Mouse (Mus musculus) cerebellum, adult 8-10 months (tissue): Measurements from ENCODE around the gene Snx9.

Experiments used
- DNase-seq: peaks from one replicate; pipeline ENCODE4 v3.0.0; 2022

The Snx9 gene

DNA sequence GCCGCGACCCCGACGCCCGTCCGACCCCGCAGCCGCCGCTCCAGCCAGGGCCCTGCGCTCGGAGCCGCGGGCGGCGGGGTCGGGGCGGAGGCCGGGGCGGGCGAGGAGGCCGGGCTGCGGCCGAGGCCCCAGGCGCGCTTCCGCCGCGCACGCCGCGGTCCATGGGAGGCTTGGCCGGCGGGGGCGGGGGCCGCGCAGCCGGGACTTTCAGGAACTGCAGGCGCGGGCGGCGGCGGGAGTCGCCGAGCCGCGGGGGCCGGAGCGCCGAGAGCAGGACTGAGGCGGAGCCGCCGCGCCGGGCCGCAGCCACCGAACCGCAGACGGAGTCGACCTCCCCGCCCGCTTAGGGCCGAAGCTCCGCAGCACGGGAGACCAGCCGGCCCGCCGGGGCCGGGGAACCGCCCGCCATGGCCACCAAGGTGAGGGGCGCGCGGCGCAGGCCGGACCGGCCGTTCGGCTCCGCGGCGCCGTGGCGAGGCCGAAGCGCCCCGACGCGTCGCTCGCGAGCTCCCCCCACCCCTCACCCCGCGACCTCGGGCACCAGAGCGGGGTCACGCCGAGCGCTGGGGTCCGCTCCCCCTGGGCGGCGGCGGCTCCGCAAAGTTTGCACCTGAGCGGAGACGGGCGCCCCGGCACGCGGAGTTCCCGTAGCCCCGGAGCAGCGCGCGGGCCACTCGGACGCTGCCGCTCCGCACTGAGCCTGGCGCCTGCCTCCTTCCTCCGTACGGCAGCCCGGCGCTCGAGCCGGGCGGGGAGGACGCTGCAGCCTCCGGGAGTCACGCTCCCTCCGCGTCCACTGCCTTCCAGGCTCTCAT lies at the start of gene Snx9:
Snx9 (plus strand) TSS at position 202 of the 815 bp plus-strand sequence.
- peak; percentile 66 for DNase-seq

DNA sequence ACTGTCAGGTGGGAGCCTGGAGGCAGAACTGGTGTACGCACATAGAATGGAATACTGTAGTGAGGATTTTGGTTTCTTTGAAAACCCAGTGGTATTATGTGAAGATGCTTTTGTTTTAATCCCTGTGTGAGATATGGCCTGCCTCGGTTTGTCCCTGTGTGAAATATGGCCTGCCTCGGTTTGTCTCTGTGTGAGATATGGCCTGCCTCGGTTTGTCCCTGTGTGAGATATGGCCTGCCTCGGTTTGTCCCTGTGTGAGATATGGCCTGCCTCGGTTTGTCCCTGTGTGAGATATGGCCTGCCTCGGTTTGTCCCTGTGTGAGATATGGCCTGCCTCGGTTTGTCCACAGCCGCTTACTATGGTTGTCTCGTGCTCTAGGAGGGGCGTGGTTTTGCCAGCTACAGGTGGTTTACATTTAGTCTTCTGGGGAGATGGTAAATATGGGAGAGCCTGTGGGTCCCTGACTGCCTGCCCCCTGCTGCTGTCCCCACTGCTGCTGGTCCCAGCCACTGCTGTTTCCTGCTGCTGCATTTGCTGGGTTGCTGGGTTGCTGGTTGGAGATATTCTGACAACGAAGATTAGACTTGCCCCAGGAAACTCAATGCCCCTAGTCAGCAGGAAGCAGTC lies 48.9 kb upstream of the Snx9 start:
- no peak for DNase-seq

DNA sequence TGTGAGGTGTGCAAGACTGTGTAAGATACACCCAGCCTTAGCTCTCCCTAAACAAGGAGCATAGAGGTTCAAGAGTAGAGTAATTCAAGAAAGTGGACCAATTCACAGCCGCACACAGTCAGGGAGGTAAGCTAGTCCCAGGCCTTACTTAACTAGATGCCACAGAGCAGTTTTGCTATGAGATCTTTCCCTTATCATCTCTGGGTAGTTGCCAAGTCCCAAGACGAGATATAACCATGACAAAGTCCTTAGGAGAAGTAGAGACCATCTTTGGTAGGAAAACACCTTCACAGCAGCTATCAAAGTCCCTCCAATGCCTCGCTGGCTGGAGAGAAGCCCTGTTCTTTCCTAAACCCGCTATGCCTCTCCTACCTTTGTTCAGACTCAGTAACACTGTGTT lies 47.5 kb upstream of the Snx9 start:
- no peak for DNase-seq

DNA sequence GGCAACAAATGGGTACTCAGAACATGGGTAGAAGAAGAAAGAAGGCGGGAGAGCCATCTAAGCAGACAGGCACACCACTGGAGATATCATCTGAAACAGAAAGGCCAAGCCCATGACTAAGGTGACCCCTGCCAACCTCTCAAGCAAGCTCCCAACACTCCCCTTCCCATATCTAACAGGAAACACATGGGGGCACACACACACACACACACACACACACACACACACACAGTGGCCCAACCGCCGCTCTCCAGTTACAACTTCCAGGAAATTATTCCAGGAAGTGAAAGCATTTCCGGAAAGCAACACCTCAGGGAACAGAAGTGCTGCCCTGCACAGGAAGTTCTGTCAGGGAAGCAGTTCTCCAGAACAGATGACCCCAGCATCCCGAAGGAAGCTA lies 46.9 kb upstream of the Snx9 start:
- DNase-seq: no peak

DNA sequence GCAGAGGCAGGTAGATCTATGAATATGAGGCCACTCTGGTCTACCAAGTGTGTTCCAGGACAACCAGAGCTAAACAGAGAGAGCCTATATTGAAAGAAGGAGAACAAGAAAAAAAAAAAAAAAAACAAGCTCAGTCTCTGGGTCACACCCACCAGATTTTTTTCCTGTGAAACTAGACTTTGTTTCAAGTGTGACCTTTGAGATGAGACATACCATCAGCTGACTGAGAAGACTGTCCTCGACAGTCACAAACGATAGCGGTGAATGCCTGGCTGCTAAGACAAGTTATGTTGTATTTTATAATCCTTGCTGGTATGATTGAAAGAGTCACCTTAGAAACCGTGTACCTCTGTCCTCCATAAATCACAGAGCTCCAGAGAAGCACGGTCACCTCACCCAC lies 45.8 kb upstream of the Snx9 start:
- no peak for DNase-seq

DNA sequence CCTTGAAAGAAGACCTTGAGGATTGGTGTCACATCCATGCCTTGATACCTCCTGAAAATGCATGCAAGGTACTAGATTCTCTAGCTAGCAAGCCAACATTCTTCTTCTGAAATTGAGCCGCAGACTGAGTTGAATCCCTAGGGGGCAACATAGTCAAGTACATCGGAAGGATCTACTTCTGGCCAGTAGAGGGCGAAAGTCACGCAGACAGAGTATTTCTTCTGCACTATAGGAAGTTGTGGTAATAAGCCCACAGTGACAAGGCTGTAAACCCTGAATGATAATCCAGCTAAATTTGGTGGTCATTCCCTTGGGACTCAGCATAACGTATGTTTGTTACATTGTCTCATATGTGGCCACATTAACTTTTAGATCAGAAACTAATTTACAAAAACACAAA lies 45.3 kb upstream of the Snx9 start:
- peak; percentile 70 for DNase-seq

GRCm38 (mm10) chr17:5797124-5797760 lies 43.9 kb upstream of the Snx9 start:
- DNase-seq: peak; percentile 20

DNA sequence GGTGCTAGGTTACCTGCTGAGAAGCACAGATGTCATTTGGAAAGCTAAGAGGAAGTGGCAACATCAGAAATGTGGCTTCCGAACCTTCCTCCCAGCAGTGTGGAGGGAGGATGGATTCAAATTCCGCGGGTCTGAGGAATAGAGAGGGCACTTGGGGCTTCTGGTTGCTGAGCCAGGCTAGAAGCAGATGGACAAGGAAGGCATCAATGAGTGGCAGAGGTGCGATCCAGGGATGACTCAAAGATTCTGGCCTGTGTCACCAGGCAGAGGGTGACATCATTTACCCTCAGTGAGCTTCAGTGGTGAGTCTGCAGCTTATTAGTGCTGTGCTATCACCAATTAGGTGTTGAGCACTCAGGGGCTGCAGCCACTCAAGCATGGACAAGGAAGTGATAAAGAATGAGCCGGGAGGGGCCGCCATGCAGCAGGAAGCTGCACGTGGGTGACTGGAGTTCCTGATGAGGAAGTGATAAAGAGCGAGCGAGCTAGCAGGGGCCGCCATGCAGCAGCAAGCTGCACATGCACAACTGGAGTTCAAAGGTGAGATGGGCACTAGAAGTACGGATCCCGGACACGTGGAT lies 42.8 kb upstream of the Snx9 start:
- peak; percentile 56 for DNase-seq

- DNase-seq: no peak
These were observed 42.2 kb upstream of the Snx9 start for GRCm38 (mm10) chr17:5798900-5799299.

GRCm38 (mm10) chr17:5799396-5800021 lies 41.6 kb upstream of the Snx9 start:
- DNase-seq: no peak

DNA sequence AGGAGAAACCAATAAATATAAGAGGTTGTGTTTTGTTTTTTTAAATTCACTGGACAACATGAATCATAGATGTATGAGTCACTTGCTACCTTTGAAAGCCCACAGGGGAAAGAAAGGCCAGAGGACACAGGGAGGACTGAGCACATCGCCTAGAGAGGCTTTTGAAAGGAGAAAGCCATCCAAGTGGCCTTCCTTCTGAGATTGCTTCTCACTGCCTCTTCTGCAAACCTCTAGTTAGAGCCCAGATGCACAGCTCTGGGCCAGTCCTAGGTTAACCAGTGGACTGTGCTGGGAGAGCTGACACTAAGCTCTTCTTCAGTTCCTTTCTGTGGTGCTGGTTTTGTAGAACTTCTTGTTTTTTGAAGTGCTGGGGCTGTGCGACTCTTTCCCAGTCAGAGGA lies 40.9 kb upstream of the Snx9 start:
- DNase-seq: no peak

DNA sequence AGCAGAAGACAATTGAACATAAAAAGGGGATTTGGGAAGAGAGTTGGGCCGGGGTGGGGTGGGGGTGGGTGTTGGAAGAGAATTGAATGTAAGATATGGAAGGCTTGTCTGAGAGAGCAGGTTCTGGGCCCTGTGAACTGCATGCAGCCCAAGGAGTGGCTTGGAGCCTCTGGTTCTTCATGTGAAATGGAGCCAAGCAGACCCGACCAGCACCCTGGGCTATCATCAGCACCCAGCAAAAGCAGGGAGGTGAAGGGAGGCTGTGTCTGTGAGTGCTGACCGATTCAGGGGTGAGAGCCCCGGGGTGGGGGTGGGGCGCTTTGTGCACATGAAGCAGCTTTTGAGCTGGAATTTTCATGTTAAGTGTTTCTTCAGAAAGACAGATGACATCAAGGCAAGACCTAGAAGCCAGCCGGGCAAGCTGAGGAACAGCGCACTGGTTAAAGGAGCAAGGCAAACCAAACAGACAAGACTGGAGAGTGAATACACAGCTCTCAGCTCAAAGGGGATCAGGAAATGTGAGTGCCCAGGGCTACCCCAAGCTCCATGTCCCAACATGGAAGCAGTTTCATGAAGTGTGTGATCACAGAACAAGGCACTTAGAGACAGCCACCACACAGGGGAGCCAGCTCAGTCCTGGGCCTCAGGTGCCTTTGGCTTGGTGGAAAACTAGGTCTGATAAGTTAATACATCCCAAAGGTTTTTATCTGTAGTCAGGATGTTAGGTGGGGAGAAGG lies 40.1 kb upstream of the Snx9 start:
- DNase-seq: no peak

DNA sequence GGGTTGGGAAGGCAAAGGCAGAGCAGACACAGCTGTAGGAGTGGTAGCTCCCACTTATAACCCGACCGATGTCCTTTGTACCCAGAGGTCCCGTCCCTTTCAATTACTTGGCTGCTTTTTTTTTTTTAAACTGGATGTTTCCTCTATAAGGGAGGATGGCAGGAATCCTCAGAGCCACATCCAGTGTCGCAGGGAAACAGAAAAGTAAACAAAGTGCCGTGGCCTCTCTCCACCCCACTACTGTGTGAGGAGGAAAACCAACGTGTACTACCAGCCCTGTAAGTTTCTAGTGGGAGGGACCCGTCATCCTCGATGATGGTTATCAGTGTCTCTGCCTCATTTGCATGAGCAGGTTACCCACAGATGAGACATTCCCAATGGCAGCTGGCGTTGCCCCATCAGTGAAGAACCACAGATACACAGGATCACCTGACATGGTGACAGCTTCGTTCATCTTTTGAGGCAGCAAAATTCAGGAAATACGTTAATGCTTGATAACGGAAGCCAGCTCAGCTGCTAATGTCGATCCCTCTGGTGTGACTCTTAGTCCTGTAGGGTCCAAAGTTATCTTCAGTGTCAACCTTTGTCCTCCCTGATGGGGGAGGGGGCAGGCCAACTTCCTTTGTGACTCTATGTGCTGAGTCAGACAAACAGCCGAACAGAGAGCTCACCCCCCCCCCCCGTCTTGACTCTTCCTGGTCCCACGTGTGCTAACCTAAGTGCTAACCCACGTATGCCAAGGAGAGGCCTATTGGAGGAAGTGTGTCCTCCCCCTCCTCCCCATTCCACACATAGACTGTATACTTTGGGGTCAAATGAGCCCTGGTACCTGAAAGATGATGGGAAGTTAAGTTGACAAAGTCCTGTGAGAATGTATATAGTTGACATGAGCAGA lies 39.1 kb upstream of the Snx9 start:
- DNase-seq: no peak

- DNase-seq: no peak
These were observed 38.5 kb upstream of the Snx9 start for GRCm38 (mm10) chr17:5802656-5802955.

DNA sequence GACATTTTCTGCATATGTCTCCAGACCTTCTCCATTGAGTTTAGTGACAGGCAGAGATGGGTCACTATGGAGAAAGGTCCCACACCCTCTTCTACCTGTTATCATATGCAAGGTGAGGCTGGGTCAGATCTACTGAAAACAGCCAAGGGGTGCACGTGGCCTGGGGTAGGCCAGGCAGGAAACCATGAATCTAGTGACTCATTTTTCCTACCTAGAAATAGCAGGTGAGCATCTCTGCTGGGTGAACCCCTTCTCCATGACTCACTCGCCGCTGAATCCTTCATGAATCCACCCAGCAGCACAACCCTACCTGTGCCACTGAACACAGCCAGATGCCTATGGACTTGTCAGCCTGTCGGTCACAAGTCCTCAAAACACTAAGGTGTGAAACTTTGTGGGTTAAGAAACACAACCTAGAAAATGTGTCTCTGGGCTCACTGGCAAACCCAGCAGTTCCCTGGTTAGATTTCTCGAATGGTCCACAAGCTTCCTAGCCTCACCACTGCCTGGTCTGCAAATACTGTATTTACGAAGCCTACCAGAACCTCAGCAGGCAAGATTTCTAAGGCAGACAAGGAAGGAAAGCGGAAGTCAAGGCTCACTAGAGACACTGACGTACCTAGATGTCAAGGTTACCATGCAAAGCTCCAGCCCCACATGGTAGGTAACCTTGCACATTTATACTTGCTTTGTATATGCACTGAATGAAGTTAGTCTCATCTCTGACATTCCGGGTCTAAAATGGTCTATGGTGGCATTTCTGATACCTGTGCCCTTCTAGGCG lies 37.7 kb upstream of the Snx9 start:
- DNase-seq: no peak

GRCm38 (mm10) chr17:5804370-5805150 lies 36.6 kb upstream of the Snx9 start:
- no peak for DNase-seq

DNA sequence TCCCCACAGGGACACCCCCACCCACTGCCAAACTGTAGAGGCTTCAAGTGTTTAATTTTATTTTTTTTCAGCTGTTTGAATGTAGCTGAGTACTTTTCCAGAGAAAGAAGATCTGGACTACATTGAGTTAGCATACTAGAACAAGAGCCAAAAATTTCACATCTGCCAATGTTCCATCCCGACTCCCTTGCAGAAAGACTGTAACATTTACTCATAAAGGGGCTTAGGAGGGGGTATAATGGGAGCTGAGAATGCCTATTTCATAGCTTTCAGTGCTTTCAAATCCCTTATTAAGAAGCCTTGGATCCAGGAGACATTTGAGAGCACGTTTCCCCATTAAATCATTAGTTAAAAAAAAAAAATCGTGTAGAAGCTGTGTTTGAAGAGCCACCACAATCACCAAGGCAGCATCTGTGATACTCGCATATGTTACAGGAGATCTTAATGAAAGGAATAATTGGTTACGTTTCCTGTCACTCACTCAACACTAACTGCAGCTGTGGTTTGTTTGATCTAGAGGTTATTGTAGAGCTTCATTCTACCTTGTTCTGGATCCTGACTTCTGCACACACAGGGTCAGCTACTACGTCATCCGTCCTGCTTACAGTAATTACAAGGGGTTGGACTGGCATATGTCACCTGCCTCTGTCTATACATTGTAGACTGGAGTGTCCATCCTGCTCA lies 35.8 kb upstream of the Snx9 start:
- DNase-seq: no peak

DNA sequence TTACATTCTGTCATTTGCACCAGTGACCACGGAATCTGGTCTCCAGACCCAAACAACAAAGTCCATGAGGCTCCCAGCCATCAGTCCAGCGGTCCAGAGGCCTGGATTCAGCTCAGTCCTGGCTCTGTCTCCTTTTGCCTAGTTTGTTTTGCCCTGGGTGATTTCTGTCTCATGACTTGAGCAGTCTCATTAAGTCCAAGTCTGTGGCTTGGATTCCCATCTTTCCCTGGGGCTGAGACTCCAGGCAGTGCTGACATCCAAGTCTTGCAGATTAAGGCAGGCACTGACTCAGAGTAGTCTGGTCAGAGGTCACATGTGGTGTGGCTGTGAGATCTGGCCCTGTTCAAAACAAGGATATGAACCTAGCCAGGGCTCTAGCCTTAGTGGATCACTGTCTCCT lies 35.2 kb upstream of the Snx9 start:
- DNase-seq: no peak

- no peak for DNase-seq
These were observed 34.3 kb upstream of the Snx9 start for GRCm38 (mm10) chr17:5806823-5807222.
